Mouse (Mus musculus): Measurements from ENCODE around the gene Fam78b.
A peak's percentile ranks its signal among the peaks of the same experiment; 100 is the strongest.

Fam78b gene

GRCm38 (mm10) chr1:167001174-167001843, at the start of gene Fam78b:
Gene Fam78b, plus strand, starts transcription at chr1:167001417.
- DNase-seq, result peak; percentile 12

DNA sequence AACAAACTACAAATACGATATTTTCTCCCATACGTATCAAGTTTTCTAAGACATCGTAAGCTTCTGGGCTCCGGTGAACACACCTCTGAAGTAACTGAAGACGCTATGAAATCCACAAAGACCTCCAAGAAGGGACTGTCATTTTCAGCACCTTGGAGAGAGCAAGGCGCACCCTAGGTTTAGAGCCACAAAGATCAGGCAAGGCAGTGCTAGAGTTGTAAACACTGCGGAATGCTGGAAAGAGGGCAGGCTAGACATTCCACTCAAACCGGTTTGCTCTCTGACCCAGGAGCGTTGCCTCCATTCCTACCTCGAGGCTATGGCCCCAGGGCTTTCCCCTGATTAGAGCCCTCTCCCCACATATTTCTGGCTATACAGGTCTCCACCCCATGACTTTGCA, 36.7 kb upstream of the Fam78b start:
- no peak for DNase-seq

DNA sequence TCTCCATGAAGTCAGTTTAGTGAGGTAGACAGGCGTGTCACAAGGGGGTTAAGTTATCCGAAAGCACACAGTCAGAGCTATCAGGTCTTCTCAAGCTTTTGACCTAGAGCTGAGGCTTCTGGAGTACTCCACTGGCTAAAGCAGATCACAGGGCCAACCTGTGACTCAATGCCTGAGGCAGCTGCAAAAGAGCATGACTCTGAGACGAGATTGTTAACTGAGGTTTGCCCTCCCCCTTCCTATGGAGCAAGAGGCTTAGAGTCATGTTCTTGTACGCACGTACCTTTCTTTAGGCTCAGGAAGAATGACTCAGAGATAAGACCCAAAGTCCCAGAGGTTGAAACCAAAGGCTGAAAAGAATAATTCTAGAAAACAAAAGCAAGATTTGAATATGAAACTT, 32.9 kb upstream of the Fam78b start:
- no peak for DNase-seq

- no peak for DNase-seq
Observed at GRCm38 (mm10) chr1:166973731-166974130, 27.5 kb upstream of the Fam78b start.

- DNase-seq, result no peak
Observed at GRCm38 (mm10) chr1:166978611-166979010, 22.6 kb upstream of the Fam78b start.

GRCm38 (mm10) chr1:166994266-166994665, 7.0 kb upstream of the Fam78b start:
- DNase-seq, result no peak

GRCm38 (mm10) chr1:166996250-166996649, 5.0 kb upstream of the Fam78b start:
- no peak for DNase-seq

- no peak for DNase-seq
Observed at GRCm38 (mm10) chr1:166996811-166997210, 4.4 kb upstream of the Fam78b start.

DNA sequence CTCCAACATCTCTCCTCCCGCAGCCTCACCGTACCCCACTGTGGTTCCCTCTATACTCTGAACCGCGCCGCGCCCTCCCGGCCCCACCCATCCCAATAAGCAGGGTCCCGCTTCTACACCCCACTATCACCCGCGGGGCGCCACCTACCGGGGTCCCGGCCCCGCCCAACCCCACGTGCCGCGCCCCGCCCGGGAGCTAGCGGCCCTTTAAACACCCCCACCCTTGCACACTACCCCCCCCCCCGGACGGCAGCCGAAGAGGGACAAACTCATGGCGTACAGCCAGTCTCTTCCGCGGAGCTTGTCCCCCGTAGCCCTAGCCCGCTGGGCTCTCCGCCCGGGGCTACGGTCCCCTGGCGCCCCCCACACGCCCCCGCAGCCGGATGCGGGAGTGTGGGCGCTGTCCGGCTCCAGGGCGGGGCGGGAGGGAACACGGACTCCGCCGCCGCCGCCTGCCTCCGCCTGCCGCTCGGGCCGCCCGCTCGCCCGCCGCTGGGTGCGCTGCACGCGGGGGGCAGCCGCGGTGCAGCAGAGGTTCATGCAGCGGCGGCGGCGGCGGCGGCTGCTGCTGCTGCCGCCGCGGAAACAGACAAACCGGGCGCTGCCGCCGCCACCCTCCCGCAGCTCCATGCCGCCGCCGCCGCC, 566 bp upstream of the Fam78b start:
- peak; percentile 76 for DNase-seq

DNA sequence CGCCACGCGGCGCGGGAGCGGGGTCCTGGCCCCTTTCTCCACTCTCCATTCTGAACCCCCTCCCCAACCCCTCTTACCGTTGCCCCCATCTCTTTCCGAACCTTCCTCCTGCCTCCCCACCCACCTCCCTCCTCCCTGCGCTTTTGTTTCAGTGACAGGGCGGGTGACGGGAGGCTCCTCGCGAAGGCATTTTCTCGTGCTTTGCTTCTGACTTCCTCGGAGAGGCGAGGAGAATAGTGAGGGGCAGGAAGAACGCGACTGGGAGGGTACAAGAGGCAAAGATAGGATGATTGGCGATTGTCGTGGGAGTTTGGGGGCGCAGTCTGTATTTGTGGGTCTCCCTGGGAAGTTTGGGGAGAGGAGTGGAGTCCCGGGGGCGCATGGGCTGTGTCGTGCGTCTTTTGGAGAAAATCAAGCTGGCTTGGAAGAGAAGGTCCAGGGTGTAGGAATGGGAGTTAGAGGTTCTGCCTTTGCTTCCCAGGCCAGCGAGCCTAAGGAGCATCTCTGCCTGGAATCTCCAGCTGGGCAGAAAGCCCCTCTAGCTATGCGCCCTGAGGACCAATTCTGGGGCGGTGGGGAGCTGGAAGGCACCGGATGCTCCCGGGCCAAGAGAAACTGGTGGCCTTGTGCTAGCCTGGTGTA, 748 bp downstream of the Fam78b start:
- peak; percentile 9 for DNase-seq

- peak; percentile 50 for DNase-seq
Observed at GRCm38 (mm10) chr1:167002486-167002850, 1.3 kb downstream of the Fam78b start.

GRCm38 (mm10) chr1:167004621-167005020, 3.4 kb downstream of the Fam78b start:
- no peak for DNase-seq

- DNase-seq, result no peak
Observed at GRCm38 (mm10) chr1:167007341-167007740, 6.1 kb downstream of the Fam78b start.

GRCm38 (mm10) chr1:167010190-167010589, 9.0 kb downstream of the Fam78b start:
- no peak for DNase-seq

DNA sequence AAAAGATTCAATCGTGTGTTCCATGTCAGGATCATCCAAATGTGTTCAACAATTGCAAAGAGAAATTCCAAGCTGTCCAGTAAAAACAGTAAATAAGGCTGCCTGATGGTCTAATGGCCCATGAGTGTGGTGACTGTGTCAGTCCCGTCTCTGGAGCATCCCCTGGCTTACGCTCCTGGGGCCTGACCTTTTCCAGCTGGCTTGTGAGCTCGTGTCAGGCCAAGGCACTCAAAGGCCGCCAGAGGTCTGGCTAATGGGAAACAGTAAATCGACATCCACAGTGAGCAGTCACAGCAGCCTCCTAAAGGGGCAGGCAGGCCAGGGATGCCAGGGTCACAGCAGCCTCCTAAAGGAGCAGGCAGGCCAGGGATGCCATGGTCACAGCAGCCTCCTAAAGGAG, 10.1 kb downstream of the Fam78b start:
- no peak for DNase-seq

DNA sequence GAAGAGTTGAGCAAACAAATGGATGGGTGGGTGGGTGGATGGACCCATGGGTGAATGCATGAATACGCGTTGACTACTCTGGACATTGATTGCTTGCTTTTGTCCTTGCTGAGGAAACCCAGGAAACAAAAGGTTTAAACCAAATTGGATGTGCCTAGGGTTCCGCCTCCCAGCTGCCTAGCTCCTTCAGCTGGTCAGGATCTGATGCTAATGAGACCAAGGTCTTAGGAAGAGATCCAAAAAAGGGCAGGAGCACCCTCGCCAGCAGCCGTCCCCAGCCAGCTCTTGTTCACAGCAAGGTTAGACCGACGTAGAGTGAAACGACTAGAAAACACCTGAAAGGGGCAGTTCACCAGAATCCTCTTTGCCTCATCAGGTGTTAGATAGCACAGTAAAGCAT, 11.4 kb downstream of the Fam78b start:
- DNase-seq, result no peak

DNA sequence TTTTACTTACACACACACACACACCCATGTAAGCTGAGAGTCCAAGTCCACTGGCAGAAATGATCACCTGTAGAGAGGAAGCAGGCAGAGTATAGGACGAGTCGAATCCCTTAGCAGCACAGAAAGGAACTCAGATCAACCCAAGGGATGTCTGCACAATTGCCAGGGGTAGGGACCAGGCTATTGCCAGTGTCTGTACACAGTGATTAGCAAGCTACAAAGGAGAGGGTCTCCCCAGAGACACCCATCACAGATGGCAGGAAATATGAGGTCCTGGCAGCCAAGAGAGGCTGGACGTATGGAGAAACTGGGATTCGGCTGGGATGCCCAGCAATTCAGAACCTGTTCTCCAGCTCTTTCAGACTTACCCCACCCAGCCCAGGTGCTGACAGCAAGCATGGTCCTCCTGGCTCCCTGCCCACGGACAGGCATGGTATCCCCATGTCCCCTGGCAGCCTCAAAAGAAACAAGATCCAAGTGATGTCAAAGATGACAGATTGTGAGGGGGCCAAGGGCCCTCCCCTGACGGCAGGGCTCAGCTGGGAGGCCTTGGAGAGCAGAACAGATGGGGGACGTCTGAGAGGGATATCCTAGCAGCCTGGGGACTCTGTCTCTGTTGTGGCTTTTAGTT, 12.1 kb downstream of the Fam78b start:
- DNase-seq, result no peak

DNA sequence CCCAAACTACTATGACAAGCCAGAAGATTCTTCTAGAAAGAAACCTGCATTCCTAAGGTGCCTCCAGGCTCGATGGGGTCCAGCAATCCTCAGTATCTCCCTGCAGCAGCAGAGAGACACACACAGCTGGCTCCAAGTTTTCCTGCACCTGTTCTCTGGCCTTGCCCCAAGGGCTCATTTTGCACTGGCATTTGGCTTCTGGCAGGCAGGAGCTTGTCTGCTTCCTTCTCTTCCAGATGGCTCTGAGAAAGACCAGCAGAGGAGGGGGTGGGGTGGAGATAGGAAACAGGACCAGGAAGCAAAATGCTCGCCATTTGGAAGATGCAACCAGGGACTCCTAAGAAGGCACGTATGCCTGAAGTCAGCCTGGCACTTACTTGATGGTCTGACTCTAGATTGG, 15.1 kb downstream of the Fam78b start:
- DNase-seq, result no peak

- DNase-seq, result no peak
Observed at GRCm38 (mm10) chr1:167022001-167022424, 20.8 kb downstream of the Fam78b start.

- no peak for DNase-seq
Observed at GRCm38 (mm10) chr1:167022541-167023121, 21.4 kb downstream of the Fam78b start.

GRCm38 (mm10) chr1:167023794-167024193, 22.6 kb downstream of the Fam78b start:
- DNase-seq, result no peak

GRCm38 (mm10) chr1:167024961-167025360, 23.7 kb downstream of the Fam78b start:
- no peak for DNase-seq

- DNase-seq, result no peak
Observed at GRCm38 (mm10) chr1:167032046-167032648, 30.9 kb downstream of the Fam78b start.

All from kidney, adult 18-20 months (tissue).